Mouse (Mus musculus): ENCODE results near the gene Pdgfra. TPM values are rescaled to one million over a fixed set of nuclear protein-coding genes. Genes with fewer than 3 reads are reported as not detected.

The Pdgfra gene
- total RNA-seq (2023), result 0.09 TPM

DNA sequence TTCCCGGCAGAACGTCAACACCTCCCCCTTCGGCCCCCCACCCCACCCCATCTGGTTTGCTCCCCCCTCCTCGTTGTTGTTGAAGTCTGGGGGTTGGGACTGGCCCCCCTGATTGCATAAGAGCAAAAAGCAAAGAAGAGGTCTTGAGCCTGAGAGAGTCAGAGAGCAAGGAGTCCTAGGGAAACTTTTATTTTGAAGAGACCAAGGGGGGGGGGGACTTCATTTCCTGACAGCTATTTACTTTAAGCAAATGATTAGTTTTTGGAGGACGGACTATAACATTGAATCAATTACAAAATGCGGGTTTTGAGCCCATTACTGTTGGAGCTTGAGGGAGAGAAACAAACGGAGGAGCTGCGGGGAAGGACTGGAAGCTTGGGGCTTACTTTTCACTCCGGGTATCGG, at the start of gene Pdgfra:
Gene Pdgfra, plus strand, starts transcription at position 272 of the 405 bp plus-strand sequence.

Other genes starting within 250 kb of the Pdgfra start
- gene Chic2, start 107.5 kb upstream of the Pdgfra start, total RNA-seq (2023), result 68.6 TPM
- gene Gsx2, start 76.7 kb upstream of the Pdgfra start, total RNA-seq (2023), result not detected